Mouse (Mus musculus) embryonic facial prominence, embryonic 15.5 days (tissue): ENCODE data around the gene C2cd5. TPM values are rescaled to one million over a fixed set of nuclear protein-coding genes. Genes with fewer than 3 reads are reported as not detected.

Experiments used
- ATAC-seq: fragments of 200-750 bp; cut with Nextera tagmentation; 2 replicates; pipeline ENCODE4 v1.8.0; 2017; ENCODE audit warnings: low read depth, moderate TSS enrichment; ENCODE audit not compliant: insufficient number of reproducible peaks, low FRiP score, low TSS enrichment
- H3K27ac ChIP-seq: fragments of 300-500 bp; sonication (generic); replicated peaks from 2 replicates; pipeline ENCODE4 v1.5.1; 2015; ENCODE audit warnings: mild to moderate bottlenecking, inconsistent platforms
- H3K27me3 ChIP-seq: fragments of 300-500 bp; sonication (generic); 2 replicates; pipeline ENCODE4 v1.6.1; 2015; ENCODE audit warnings: inconsistent platforms
- H3K36me3 ChIP-seq: fragments of 300-500 bp; sonication (generic); 2 replicates; pipeline ENCODE4 v1.6.1; 2015; ENCODE audit warnings: mild to moderate bottlenecking, inconsistent platforms
- H3K4me1 ChIP-seq: fragments of 300-500 bp; sonication (generic); 2 replicates; pipeline ENCODE4 v1.6.1; 2015; ENCODE audit warnings: inconsistent platforms
- H3K4me2 ChIP-seq: fragments of 300-500 bp; sonication (generic); replicated peaks from 2 replicates; pipeline ENCODE4 v1.6.1; 2015; ENCODE audit warnings: mild to moderate bottlenecking, inconsistent platforms
- H3K4me3 ChIP-seq: fragments of 300-500 bp; sonication (generic); replicated peaks from 2 replicates; pipeline ENCODE4 v1.5.1; 2015; ENCODE audit warnings: mild to moderate bottlenecking, inconsistent platforms
- H3K9ac ChIP-seq: fragments of 300-500 bp; sonication (generic); 2 replicates; pipeline ENCODE4 v1.6.1; 2015; ENCODE audit warnings: inconsistent platforms
- H3K9me3 ChIP-seq: fragments of 300-500 bp; sonication (generic); replicated peaks from 2 replicates; pipeline ENCODE4 v1.6.1; 2016; ENCODE audit warnings: inconsistent platforms
- WGBS: fragments of 180-500 bp; shearing (Covaris S2); methylation state at CpG from one replicate; pipeline ENCODE4 v1.1.7; 2015; 5-methylcytosine and 5-hydroxymethylcytosine counted together
- polyA plus RNA-seq: library from polyadenylated mRNA; unstranded; fragments of >200 nt; fragmentation: Nextera tagmentation; extraction: Ambion mirVana; gene quantifications from 2 replicates; pipeline ENCODE4 v1.2.1, GENCODE M21; 2015

The C2cd5 gene
- polyA plus RNA-seq, 1 experiment from 2014 or later, result 29.9 TPM

DNA sequence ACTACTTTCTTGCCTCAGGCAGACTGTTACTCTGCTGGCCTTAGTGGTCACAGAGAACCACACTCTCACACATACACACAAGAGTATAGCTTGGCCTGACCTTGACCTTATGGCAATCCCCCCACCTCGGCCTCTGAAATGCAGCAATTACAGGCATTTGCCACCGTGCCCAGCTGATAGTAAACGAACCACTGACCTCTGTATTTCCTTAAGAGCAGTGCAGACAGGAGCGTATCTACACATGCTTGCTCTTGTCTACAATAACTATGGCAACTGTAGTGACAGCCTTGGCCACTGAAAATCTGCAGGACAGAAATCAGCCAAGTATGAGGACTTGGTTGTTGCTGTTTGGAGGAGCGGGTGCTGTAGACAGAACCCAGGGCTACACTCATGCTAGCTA, 37.4 kb upstream of the C2cd5 start:
- no peak for ATAC-seq
- H3K4me2 ChIP-seq, result no peak overlapping the region
- no peak overlapping the region for H3K4me3 ChIP-seq
- no peaks in the 10 kb centered on the region for H3K36me3 ChIP-seq
- 57% methylated on average over 5 of the region's 5 CpGs for WGBS
- no peaks in the 10 kb centered on the region for H3K9me3 ChIP-seq
- no peak overlapping the region for H3K9ac ChIP-seq
- H3K27me3 ChIP-seq, result no peaks in the 10 kb centered on the region
- no peaks in the 10 kb centered on the region for H3K4me1 ChIP-seq
- H3K27ac ChIP-seq, result no peak overlapping the region

DNA sequence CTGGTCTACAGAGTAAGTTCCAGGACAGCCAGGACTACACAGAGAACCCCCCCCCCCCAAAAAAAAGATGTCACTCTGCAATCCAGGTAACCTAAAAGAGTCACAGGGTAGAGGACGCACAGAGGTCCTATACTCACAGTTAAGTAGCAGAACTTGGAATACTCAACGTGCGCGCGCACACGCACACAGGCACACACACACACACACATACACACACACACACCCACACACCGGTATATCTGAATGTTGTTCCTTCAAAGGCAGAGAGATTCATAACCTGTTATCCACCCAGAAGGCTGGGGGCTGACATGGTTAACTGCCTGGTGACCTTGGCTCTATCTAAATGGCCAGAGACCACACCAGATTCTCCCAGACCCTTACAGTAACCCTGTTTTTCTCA, 36.7 kb upstream of the C2cd5 start:
- Histone ChIP-seq H3K27me3 (no peaks in the 10 kb centered on the region), H3K36me3 (no peaks in the 10 kb centered on the region), H3K4me2 (no peak overlapping the region), H3K27ac (no peak overlapping the region), H3K4me1 (no peaks in the 10 kb centered on the region), H3K9ac (no peak overlapping the region), H3K9me3 (no peaks in the 10 kb centered on the region), H3K4me3 (no peak overlapping the region)
- WGBS, result 97% methylated on average over 7 of the region's 7 CpGs
- ATAC-seq, result no peak

DNA sequence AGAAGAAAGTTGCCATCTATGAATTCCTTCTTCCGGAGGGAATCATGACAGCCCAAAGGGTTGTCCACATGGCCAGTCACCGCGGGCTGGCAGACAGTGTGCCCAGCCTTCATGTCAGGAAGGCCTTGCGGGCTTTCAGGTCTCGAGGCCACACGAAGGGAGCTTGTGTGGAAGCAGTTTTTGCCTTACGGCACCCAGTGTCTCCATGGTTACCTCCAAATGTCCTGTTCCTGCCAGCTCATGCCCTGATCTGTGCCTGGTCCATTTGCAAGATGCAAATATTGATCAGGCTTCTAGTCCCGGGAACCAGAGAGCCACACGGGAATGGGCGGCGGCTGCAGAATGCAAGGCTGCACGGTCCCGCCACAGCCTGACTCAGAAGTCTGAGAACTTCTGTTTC, 35.2 kb upstream of the C2cd5 start:
- Histone ChIP-seq H3K9me3 (0 out of 2 replicates have a peak, but pooled peaks cover 2% of the 10 kb centered on the region), H3K4me3 (no peak overlapping the region), H3K27me3 (no peaks in the 10 kb centered on the region), H3K36me3 (no peaks in the 10 kb centered on the region), H3K9ac (no peak overlapping the region), H3K27ac (no peak overlapping the region), H3K4me1 (no peaks in the 10 kb centered on the region), H3K4me2 (no peak overlapping the region)
- WGBS, result 87% methylated on average over 13 of the region's 13 CpGs
- ATAC-seq, result no peak

DNA sequence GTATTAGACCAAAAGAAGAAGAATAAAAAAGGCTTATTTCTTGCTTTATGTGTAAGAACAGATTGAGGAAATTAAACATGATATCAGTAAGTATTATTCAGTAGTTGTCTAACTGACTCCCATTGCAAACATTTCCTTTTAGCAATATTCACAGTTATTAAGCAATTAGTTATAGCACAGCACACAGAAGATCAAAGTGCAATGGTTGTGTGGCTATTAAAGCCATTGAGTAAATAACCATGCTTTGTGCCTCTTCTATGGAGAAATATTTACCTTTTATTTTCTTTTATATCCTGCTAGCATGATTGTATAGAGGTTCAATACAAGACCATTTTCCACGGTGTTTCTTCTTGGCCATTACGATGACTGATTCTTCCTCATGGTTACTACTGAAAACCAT, 33.2 kb upstream of the C2cd5 start:
- Histone ChIP-seq H3K27me3 (no peaks in the 10 kb centered on the region), H3K4me2 (no peak overlapping the region), H3K4me1 (no peaks in the 10 kb centered on the region), H3K9me3 (0 out of 2 replicates have a peak, but pooled peaks cover 8% of the 10 kb centered on the region), H3K27ac (no peak overlapping the region), H3K36me3 (no peaks in the 10 kb centered on the region), H3K4me3 (no peak overlapping the region), H3K9ac (no peak overlapping the region)
- 90% methylated on average over 2 of the region's 2 CpGs for WGBS
- ATAC-seq, result no peak

DNA sequence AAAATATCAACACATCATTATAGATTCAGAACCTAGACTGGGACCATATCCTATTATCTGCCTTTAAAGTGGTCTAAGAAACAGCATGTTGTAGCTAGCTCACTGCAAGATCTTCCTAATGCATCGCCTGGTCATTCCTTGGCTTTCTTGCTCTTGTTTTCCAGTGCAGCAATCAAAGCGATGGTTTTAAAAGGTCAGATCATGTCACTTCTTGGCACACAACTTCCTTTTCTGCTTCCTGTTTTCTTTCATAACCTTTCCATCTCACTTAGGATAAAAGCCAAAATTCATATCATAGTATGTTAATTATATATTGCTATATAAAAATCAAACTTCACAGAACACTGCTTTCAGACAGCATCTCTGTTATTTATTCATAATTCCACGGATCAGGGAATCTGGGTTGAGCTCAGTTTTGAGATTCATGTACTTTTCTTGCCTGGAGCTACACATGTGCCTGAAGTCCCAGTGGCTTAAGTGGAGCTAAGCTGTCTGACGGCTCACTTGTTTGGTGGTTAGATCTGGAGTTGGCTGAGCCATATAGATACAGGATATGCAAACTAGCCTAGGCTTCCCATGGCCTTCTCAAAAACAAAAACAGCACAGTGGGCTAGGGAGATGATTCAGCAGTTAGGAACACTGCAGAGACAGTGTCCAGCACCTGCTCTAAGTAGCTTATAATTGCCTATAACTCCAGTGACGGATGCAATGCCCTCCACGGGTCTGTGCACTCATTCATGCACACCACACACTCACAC, 32.1 kb upstream of the C2cd5 start:
- Histone ChIP-seq H3K27me3 (no peaks in the 10 kb centered on the region), H3K27ac (no peak overlapping the region), H3K4me3 (no peak overlapping the region), H3K36me3 (no peaks in the 10 kb centered on the region), H3K9me3 (0 out of 2 replicates have a peak, but pooled peaks cover 8% of the 10 kb centered on the region), H3K4me1 (no peaks in the 10 kb centered on the region), H3K4me2 (no peak overlapping the region), H3K9ac (no peak overlapping the region)
- no peak for ATAC-seq
- WGBS, result 60% methylated on average over 6 of the region's 6 CpGs

DNA sequence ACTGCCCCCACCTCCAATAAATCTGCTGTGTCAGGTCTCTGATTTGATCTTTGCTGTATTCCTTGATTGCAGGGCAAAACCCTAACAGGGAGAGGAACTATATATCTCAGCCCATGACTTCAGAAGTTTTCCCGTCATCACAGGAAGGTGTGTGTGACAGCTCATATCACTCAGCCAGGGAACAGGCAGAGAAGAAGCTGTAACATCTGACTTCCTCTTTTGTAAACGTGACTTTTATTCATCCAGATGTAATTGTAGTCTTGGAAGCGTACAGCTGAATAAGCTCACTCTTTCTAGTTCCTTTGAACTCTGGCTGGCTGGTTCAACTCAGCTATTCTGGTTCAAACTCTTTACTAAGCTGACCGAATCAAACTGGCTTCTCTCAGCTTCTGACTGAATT, 30.5 kb upstream of the C2cd5 start:
- Histone ChIP-seq H3K4me2 (no peak overlapping the region), H3K4me1 (no peaks in the 10 kb centered on the region), H3K36me3 (no peaks in the 10 kb centered on the region), H3K9ac (no peak overlapping the region), H3K4me3 (no peak overlapping the region), H3K27me3 (no peaks in the 10 kb centered on the region), H3K27ac (no peak overlapping the region), H3K9me3 (0 out of 2 replicates have a peak, but pooled peaks cover 8% of the 10 kb centered on the region)
- 81% methylated on average over 4 of the region's 4 CpGs for WGBS
- no peak for ATAC-seq

DNA sequence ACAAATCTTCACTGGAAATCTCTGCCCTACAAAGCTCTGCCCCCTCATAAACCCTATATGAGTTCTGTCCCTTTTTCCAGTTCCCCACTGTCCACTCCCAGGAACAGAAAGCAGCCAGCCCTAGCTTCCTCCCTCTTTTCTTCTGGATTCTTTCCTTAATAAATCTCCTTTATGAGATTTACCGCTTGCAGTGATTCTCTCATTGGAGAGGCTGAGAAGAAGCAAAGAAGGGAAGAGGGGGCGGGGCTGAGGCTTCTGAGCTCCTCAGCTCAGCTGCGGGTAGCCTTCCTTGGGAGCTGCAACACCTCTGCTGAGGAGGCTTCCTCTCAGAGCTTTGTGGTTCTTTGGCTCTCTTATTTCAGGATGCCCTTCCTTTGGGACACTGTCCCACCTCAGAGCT, 30.0 kb upstream of the C2cd5 start:
- Histone ChIP-seq H3K9ac (no peak overlapping the region), H3K36me3 (no peaks in the 10 kb centered on the region), H3K4me1 (no peaks in the 10 kb centered on the region), H3K4me3 (no peak overlapping the region), H3K27me3 (no peaks in the 10 kb centered on the region), H3K4me2 (no peak overlapping the region), H3K27ac (no peak overlapping the region), H3K9me3 (0 out of 2 replicates have a peak, but pooled peaks cover 8% of the 10 kb centered on the region)
- 81% methylated on average over 3 of the region's 3 CpGs for WGBS
- no peak for ATAC-seq

DNA sequence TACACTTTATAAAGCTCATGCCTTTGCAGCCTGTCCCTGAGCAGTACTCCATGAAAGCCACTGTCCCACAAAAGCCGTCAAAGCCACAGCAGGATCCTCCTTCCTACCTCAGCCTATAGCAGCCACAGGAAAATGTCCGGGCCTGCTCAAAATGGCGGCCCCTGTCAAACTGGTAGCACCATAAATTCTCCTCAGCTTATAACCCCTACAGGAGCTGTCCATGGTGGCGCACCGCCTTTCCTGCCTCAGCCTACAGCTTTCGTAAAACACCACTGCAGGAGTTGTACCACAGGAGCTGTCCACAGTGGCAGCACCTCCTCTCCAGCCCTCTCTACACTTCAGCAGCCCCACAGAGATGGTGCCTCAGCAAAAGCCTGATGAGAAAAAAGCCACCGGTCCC, 29.5 kb upstream of the C2cd5 start:
- 0 out of 2 replicates have a peak, but pooled peaks cover 8% of the 10 kb centered on the region for H3K9me3 ChIP-seq
- no peaks in the 10 kb centered on the region for H3K27me3 ChIP-seq
- H3K4me3 ChIP-seq, result no peak overlapping the region
- H3K4me1 ChIP-seq, result no peaks in the 10 kb centered on the region
- no peak for ATAC-seq
- H3K27ac ChIP-seq, result no peak overlapping the region
- no peaks in the 10 kb centered on the region for H3K36me3 ChIP-seq
- no peak overlapping the region for H3K4me2 ChIP-seq
- 88% methylated on average over 7 of the region's 7 CpGs for WGBS
- H3K9ac ChIP-seq, result no peak overlapping the region

DNA sequence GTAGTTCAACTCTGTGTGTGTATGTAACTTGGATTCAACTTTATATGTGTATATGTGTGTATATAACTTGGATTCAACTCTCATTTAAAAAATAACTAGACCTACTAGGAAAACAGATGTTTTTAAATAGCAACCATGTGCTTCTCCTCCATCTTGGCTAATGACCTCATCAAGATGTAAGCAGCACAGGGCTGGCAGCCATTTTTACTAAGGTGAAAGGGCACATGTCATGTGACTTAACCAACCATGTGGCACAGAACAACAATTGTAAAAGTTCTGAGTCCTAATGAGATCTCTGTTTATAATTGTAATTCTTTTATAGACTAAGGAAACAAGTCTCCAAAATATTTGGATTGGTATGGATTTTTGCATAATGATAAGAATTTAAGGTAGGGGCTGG, 25.8 kb upstream of the C2cd5 start:
- no peak for ATAC-seq
- H3K36me3 ChIP-seq, result no peaks in the 10 kb centered on the region
- 0 out of 2 replicates have a peak, but pooled peaks cover 8% of the 10 kb centered on the region for H3K9me3 ChIP-seq
- H3K4me3 ChIP-seq, result no peak overlapping the region
- no peaks in the 10 kb centered on the region for H3K27me3 ChIP-seq
- H3K4me1 ChIP-seq, result no peaks in the 10 kb centered on the region
- no peak overlapping the region for H3K9ac ChIP-seq
- no peak overlapping the region for H3K4me2 ChIP-seq
- no peak overlapping the region for H3K27ac ChIP-seq

DNA sequence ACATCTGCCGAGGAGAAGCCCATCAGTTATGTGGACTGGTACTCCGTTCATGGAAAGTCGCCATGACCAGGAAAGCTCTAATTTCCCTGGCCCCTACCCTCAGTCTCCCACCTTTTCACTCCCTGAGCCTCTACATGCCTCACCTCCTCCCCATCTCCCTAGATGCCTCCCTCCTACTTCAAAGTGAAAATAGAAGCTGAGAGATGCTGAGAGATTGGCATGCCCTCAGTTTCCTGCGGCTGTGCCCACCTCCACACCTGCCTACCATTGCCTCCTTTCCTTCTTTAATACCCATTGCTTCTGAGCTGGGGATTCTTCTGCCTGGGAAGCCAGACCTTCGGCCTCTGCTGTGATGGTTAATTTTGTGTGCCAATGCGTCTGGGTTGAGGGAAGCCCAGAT, 19.4 kb upstream of the C2cd5 start:
- no peaks in the 10 kb centered on the region for H3K9me3 ChIP-seq
- H3K4me2 ChIP-seq, result no peak overlapping the region
- no peak overlapping the region for H3K9ac ChIP-seq
- ATAC-seq, result no peak
- H3K27me3 ChIP-seq, result no peaks in the 10 kb centered on the region
- H3K4me3 ChIP-seq, result no peak overlapping the region
- H3K36me3 ChIP-seq, result no peaks in the 10 kb centered on the region
- WGBS, result 87% methylated on average over 6 of the region's 6 CpGs
- H3K27ac ChIP-seq, result no peak overlapping the region
- H3K4me1 ChIP-seq, result peaks cover 7% of the 10 kb centered on the region; the same call in 1 of the 2 replicates

DNA sequence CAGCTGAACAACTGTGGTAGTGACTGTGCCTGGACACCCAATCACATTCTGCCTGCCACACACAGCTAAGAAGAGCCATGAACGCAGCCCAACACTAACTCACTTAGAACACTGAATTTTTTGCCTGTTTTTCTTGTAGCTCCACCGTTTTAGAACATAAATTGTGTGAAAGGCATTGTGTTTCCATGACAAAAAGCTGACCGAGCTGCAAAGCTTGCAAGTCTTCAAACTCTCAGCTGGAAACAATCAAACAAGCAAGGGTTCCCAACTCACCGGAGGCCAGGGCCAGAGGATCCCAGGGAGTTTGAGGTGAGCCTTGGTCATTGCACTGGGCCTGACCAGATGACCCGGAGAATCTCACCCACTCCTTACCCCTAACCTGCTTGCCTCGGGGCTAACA, 16.8 kb upstream of the C2cd5 start:
- no peaks in the 10 kb centered on the region for H3K9me3 ChIP-seq
- no peak for ATAC-seq
- H3K27me3 ChIP-seq, result no peaks in the 10 kb centered on the region
- H3K9ac ChIP-seq, result no peak overlapping the region
- no peaks in the 10 kb centered on the region for H3K36me3 ChIP-seq
- H3K27ac ChIP-seq, result no peak overlapping the region
- peaks cover 7% of the 10 kb centered on the region; the same call in 1 of the 2 replicates for H3K4me1 ChIP-seq
- no peak overlapping the region for H3K4me3 ChIP-seq
- 48% methylated on average over 6 of the region's 6 CpGs for WGBS
- H3K4me2 ChIP-seq, result no peak overlapping the region

DNA sequence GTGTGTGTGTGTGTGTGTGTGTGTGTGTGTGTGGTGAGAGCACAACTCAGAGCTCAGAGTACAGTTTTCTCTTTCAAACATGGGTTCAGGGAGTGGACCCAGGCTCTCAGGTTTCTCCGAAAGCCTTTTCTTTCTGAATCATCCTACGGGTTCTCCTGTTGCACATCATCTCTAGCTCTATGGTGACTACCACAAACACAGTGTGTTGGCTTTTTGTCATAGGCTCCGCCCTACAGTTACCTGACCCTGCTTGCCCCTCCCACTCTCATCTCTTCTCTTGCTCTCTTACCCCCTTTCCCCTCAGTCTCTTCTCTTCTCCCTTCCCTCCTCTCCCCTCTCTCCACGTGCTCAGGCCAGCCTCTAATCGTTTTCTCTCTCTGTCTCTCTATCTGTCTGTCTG, 15.6 kb upstream of the C2cd5 start:
- Histone ChIP-seq H3K9me3 (no peaks in the 10 kb centered on the region), H3K4me3 (no peak overlapping the region), H3K36me3 (no peaks in the 10 kb centered on the region), H3K27ac (no peak overlapping the region), H3K4me1 (peaks cover 7% of the 10 kb centered on the region; the same call in 1 of the 2 replicates), H3K4me2 (no peak overlapping the region), H3K27me3 (no peaks in the 10 kb centered on the region), H3K9ac (no peak overlapping the region)
- WGBS, result 80% methylated on average over 5 of the region's 5 CpGs
- ATAC-seq, result no peak; the same call in 1 of the 2 replicates
